Mouse (Mus musculus): Measurements from ENCODE around the gene Erich3. TPM values are rescaled to one million over a fixed set of nuclear protein-coding genes. Genes with fewer than 3 reads are reported as not detected.

The Erich3 gene
- polyA plus RNA-seq, 1 experiment from 2014 or later, result not detected

- Histone ChIP-seq H3K9me3 (replicated peaks) (no peaks in the 10 kb centered on the region), H3K4me3 (no peak overlapping the region), H3K36me3 (no peaks in the 10 kb centered on the region), H3K9ac (no peak overlapping the region), H3K4me2 (no peak overlapping the region), H3K27ac (no peak overlapping the region), H3K27me3 (replicated peaks) (peaks cover 4% of the 10 kb centered on the region; the same call in 1 of the 2 replicates), H3K4me1 (no peaks in the 10 kb centered on the region)
- 40% methylated on average over 19 of the region's 19 CpGs for WGBS (ENCODE audit: insufficient replicate concordance)
- no peak for ATAC-seq
Observed at GRCm38 (mm10) chr3:154816801-154817625, 153.4 kb downstream of the Erich3 start.

Other genes starting within 250 kb of the Erich3 start
- 13.5 and 14.8 TPM in 2 replicates for gene Cryz, start 67.1 kb upstream of the Erich3 start, polyA plus RNA-seq (2016; fragmentation: Nextera tagmentation; extraction: Ambion mirVana)
- 6.5 and 7.3 TPM in 2 replicates for gene Tyw3, start 66.8 kb upstream of the Erich3 start, polyA plus RNA-seq (2016; fragmentation: Nextera tagmentation; extraction: Ambion mirVana)